Mouse (Mus musculus) liver, adult 2 months (tissue): Measurements from ENCODE around the gene Ralgps1.

Experiments
- CTCF ChIP-seq: fragments of 200-500 bp; IDR thresholded peaks from 2 replicates; pipeline ENCODE4 v1.5.1; 2011; ENCODE audit warnings: low read depth, low read length, control low read depth
- POLR2A ChIP-seq: fragments of 200-500 bp; IDR thresholded peaks from 2 replicates; pipeline ENCODE4 v1.6.1; 2011; ENCODE audit warnings: low read length, control low read depth; ENCODE audit not compliant: insufficient read depth; ENCODE audit errors: extremely low read depth

DNA sequence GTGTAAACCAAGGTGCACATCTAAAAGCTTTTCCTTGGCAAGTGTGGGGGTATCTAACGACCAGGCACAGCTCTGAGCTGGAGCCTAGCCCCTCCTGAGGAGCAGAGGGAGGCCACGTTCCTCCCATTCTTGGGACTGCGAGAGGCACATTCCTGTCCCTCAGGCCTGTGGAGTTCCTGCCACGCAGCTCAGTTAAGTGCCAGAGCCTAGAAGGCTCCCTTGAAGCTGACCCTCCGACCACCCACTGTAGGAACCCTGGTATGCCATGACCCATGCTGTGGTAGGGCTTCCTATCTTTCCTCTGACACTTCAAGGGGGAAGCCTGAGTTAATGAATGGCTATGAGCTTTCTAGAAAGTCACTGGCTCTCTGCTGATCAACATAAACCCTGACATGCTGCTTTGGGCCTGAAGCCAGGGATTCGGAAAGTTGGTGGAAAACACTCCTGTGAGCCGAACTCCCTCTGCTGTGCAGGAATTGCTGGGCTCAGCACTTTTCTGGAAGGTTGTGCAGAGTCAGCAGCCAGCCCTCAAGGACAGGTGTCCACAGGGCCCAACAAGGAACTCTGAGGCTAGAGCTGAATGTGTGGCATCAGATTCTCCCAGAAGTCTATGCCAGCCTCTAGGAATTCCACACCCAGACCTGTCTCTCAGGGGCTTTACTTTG lies 205.4 kb downstream of the Ralgps1 start:
- TF ChIP-seq CTCF: no peak
- no peak for TF ChIP-seq POLR2A
